ENCODE assay signal across 8 mouse cellular contexts in genomic region chr5:43868253-43868652, GRCm38 (mm10). TPM values are rescaled to one million over a fixed set of nuclear protein-coding genes. Genes with fewer than 3 reads are reported as not detected.
DNase-seq lines count a peak whose midpoint lies in the region; ATAC-seq lines count a peak whose summit lies in the region.

Gene Cd38 (plus strand): TSS chr5:43868553.

- no peaks in the 10 kb centered on the region for H3K27me3 ChIP-seq in heart, embryonic 14.5 days (ENCODE audit: control insufficient read depth, insufficient read depth, low read length)
- peaks cover 14% of the 10 kb centered on the region; the same call in 1 of the 2 replicates for H3K27me3 ChIP-seq in hindbrain, embryonic 10.5 days (ENCODE audit: insufficient read depth, poor library complexity, severe bottlenecking)
- peaks cover 10% of the 10 kb centered on the region; the same call in 1 of the 2 replicates for H3K27me3 ChIP-seq in midbrain, embryonic 12.5 days

- H3K27ac ChIP-seq in heart, embryonic 14.5 days (replicated peaks in 1 of 2; ENCODE audit: control insufficient read depth in 1 of 2, insufficient read depth in 1 of 2, low read depth in 2 of 2, low read length in 2 of 2): peak within 1 kb of the TSS; percentile 70
- peak within 1 kb of the TSS; percentile 81 for H3K27ac ChIP-seq in hindbrain, embryonic 10.5 days
- H3K27ac ChIP-seq in midbrain, embryonic 12.5 days (replicated peaks): no peak within 1 kb of the TSS

- peak within 1 kb of the TSS; percentile 90 for H3K4me2 ChIP-seq in heart, embryonic 14.5 days (ENCODE audit: low read length)
- H3K4me2 ChIP-seq in midbrain, embryonic 12.5 days (replicated peaks): peak within 1 kb of the TSS; percentile 67

- H3K4me3 ChIP-seq in heart, embryonic 14.5 days (ENCODE audit: control insufficient read depth in 1 of 2, insufficient read depth in 1 of 2, low read depth in 1 of 2, low read length in 2 of 2): peak within 1 kb of the TSS; percentile 52 to 62
- H3K4me3 ChIP-seq in hindbrain, embryonic 10.5 days: peak within 1 kb of the TSS; percentile 49
- peak within 1 kb of the TSS; percentile 35 for H3K4me3 ChIP-seq in midbrain, embryonic 12.5 days

- no peak for ATAC-seq in heart, embryonic 14.5 days (ENCODE audit: insufficient number of reproducible peaks, insufficient read depth, low FRiP score, low read depth)
- no peak for ATAC-seq in midbrain, embryonic 12.5 days (ENCODE audit: low FRiP score, low read depth)

- H3K9me3 ChIP-seq in heart, embryonic 14.5 days (ENCODE audit: control insufficient read depth, low read length): no peaks in the 10 kb centered on the region
- no peaks in the 10 kb centered on the region for H3K9me3 ChIP-seq in hindbrain, embryonic 10.5 days
- H3K9me3 ChIP-seq in midbrain, embryonic 12.5 days: no peaks in the 10 kb centered on the region

- no peak for DNase-seq in heart, postnatal 36 days
- DNase-seq in adrenal gland, postnatal 14 days: no peak
- DNase-seq in hindbrain, embryonic 10.5 days (ENCODE audit: low spot score): no peak
- DNase-seq in thymus, postnatal 4 days: no peak
- DNase-seq in ovary, postnatal 36 days (ENCODE audit: low spot score): no peak
- no peak for DNase-seq in right cerebral cortex, adult 2 months (ENCODE audit: low spot score in 2 of 2)

- intact Hi-C loops in heart, postnatal 36 days (cut with DNase I): loop anchor here (1.0 to 2.0 kb wide), 2 partner anchors 13 to 24 kb away; no protein-coding TSS in a partner anchor

- no peaks in the 10 kb centered on the region for H3K36me3 ChIP-seq in heart, embryonic 14.5 days (ENCODE audit: control insufficient read depth, insufficient read depth, low read length)
- H3K36me3 ChIP-seq in hindbrain, embryonic 10.5 days: no peaks in the 10 kb centered on the region
- no peaks in the 10 kb centered on the region for H3K36me3 ChIP-seq in midbrain, embryonic 12.5 days

- H3K4me1 ChIP-seq in heart, embryonic 14.5 days (ENCODE audit: control insufficient read depth in 2 of 2, insufficient read depth in 2 of 2, low read length in 2 of 2): peaks cover 2 to 6% of the 10 kb centered on the region in 2 experiments; a peak in 3 of 4 replicates
- peaks cover 12% of the 10 kb centered on the region for H3K4me1 ChIP-seq in hindbrain, embryonic 10.5 days (replicated peaks)
- H3K4me1 ChIP-seq in midbrain, embryonic 12.5 days: peaks cover 9% of the 10 kb centered on the region

- H3K9ac ChIP-seq in heart, embryonic 14.5 days (ENCODE audit: low read length): peak within 1 kb of the TSS; percentile 73
- H3K9ac ChIP-seq in midbrain, embryonic 12.5 days (replicated peaks): peak within 1 kb of the TSS; percentile 41; the same call in 1 of the 2 replicates

RNA-seq across cellular contexts. Expression of gene Cd38, which starts in this region (rescaled TPM):
- polyA plus RNA-seq in heart, embryonic 14.5 days (2014; fragmentation: Nextera tagmentation; extraction: Ambion mirVana): 23.4 and 25.3 TPM in 2 replicates
- total RNA-seq in heart, postnatal 36 days (2021): 1 to 10 TPM; 8.2 to 8.5 TPM
- 16.8 and 19.0 TPM in 2 replicates for total RNA-seq in adrenal gland, postnatal 14 days (2021)
- 6.4 and 7.7 TPM in 2 replicates for polyA plus RNA-seq in hindbrain, embryonic 10.5 days (2016; fragmentation: Nextera tagmentation; extraction: Ambion mirVana)
- 3.4 and 3.8 TPM in 2 replicates for polyA plus RNA-seq in midbrain, embryonic 12.5 days (2016; fragmentation: Nextera tagmentation; extraction: Ambion mirVana)
